In genomic region chr7:96489348-96490076, GRCm38 (mm10) we compare ENCODE assay signal across 20 mouse cellular contexts.
A peak's percentile ranks its signal among the peaks of the same experiment; 100 is the strongest.
DNase-seq lines count a peak whose midpoint lies in the region; ATAC-seq and TF ChIP-seq lines count a peak whose summit lies in the region.
"Had no signal": no experiment of that assay in that cellular context is flagged by ENCODE, and none has a peak within 500 bp of the region (broad histone marks: within the 10 kb centered on the region; RNA-seq: fewer than 3 reads in every experiment).

No protein-coding gene starts in this region.

- no peaks in the 10 kb centered on the region for H3K27me3 ChIP-seq in kidney, postnatal 0 days (ENCODE audit: insufficient read depth, low read length)
- H3K27me3 ChIP-seq in heart, embryonic 10.5 days (ENCODE audit: insufficient read depth, poor library complexity, severe bottlenecking), result peaks cover 10% of the 10 kb centered on the region; the same call in 1 of the 2 replicates
- H3K27me3 ChIP-seq: embryonic facial prominence, embryonic 15.5 days; heart, embryonic 13.5 days; hindbrain, embryonic 15.5 days had no signal

- peak; percentile 40 for DNase-seq in kidney, adult 18-20 months
- DNase-seq in kidney, adult 9 months, result peak; percentile 70
- DNase-seq in kidney, postnatal 0 days (ENCODE audit: low spot score), result peak; percentile 74
- peak; percentile 40 for DNase-seq in yolk sac, embryonic 10.5 days (ENCODE audit: low spot score)
- DNase-seq in heart, embryonic 10.5 days (ENCODE audit: low spot score), result no peak
- no peak for DNase-seq in cerebellum, postnatal 10 days
- DNase-seq in lung, adult 18-20 months, result no peak
- DNase-seq: adrenal gland, adult 8-10 months; adrenal gland, postnatal 36 days; cerebellum, adult 2 months; cerebellum, postnatal 14 days; embryo, embryonic 11 days; gastrocnemius, postnatal 25 days; heart, postnatal 36 days had no signal

- TF ChIP-seq CTCF in kidney, postnatal 0 days (IDR thresholded peaks at IDR 0.05; ENCODE audit: low read depth), result no peak

- H3K4me1 ChIP-seq in kidney, postnatal 0 days (replicated peaks; ENCODE audit: insufficient read depth, low read length), result peaks cover 11% of the 10 kb centered on the region
- no peaks in the 10 kb centered on the region for H3K4me1 ChIP-seq in heart, embryonic 10.5 days
- H3K4me1 ChIP-seq: forebrain, embryonic 10.5 days; hindbrain, embryonic 15.5 days had no signal

- no peaks in the 10 kb centered on the region for H3K9me3 ChIP-seq in kidney, postnatal 0 days (replicated peaks; ENCODE audit: low read length)
- H3K9me3 ChIP-seq in heart, embryonic 10.5 days, result no peaks in the 10 kb centered on the region
- H3K9me3 ChIP-seq: embryonic facial prominence, embryonic 15.5 days; forebrain, embryonic 10.5 days; heart, embryonic 13.5 days; hindbrain, embryonic 15.5 days had no signal

- no peaks in the 10 kb centered on the region for H3K36me3 ChIP-seq in kidney, postnatal 0 days (ENCODE audit: insufficient read depth, low read length)
- no peaks in the 10 kb centered on the region for H3K36me3 ChIP-seq in heart, embryonic 10.5 days
- H3K36me3 ChIP-seq: embryonic facial prominence, embryonic 15.5 days; forebrain, embryonic 10.5 days; heart, embryonic 13.5 days; hindbrain, embryonic 15.5 days had no signal

- no peak overlapping the region for H3K4me2 ChIP-seq in kidney, postnatal 0 days (ENCODE audit: low read length)
- H3K4me2 ChIP-seq: embryonic facial prominence, embryonic 15.5 days; heart, embryonic 13.5 days; hindbrain, embryonic 15.5 days had no signal

- WGBS in kidney, postnatal 0 days, result 53% methylated on average over 6 of the region's 6 CpGs
- 87% methylated on average over 6 of the region's 6 CpGs for WGBS in heart, embryonic 10.5 days

- ATAC-seq in kidney, postnatal 0 days (replicated peaks; ENCODE audit: low FRiP score, low read depth), result peak; percentile 78
- ATAC-seq: forebrain, embryonic 16.5 days had no signal

- H3K27ac ChIP-seq in kidney, postnatal 0 days, result peak overlapping the region; percentile 78
- H3K27ac ChIP-seq in heart, embryonic 10.5 days, result no peak overlapping the region
- H3K27ac ChIP-seq: embryonic facial prominence, embryonic 15.5 days; forebrain, embryonic 10.5 days; heart, embryonic 13.5 days; hindbrain, embryonic 15.5 days had no signal

- H3K9ac ChIP-seq in kidney, postnatal 0 days (ENCODE audit: low read depth, low read length), result no peak overlapping the region
- H3K9ac ChIP-seq: embryonic facial prominence, embryonic 15.5 days; heart, embryonic 13.5 days; hindbrain, embryonic 15.5 days had no signal

- H3K4me3 ChIP-seq in kidney, postnatal 0 days (replicated peaks; ENCODE audit: low read depth, low read length), result no peak overlapping the region
- H3K4me3 ChIP-seq in heart, embryonic 10.5 days, result no peak overlapping the region
- H3K4me3 ChIP-seq: embryonic facial prominence, embryonic 15.5 days; erythroblast, embryonic 14.5 days; forebrain, embryonic 10.5 days; heart, embryonic 13.5 days; hindbrain, embryonic 15.5 days had no signal

Comparison
In these comparisons a context has a peak if more than half of its experiments do, and no peak if none do; other contexts are left out.
1. DNase-seq: peak in kidney, adult 18-20 months (single experiment), kidney, adult 9 months (single experiment), kidney, postnatal 0 days (single experiment) and yolk sac, embryonic 10.5 days (single experiment); none in heart, embryonic 10.5 days (single experiment), cerebellum, postnatal 10 days (0 of 2) and lung, adult 18-20 months (0 of 2).